Mouse (Mus musculus) lung, postnatal 14 days (tissue): ENCODE data around the gene Ccr7.

Source experiments
- DNase-seq: peaks from one replicate; pipeline ENCODE4 v3.0.0; 2021

The Ccr7 gene

DNA sequence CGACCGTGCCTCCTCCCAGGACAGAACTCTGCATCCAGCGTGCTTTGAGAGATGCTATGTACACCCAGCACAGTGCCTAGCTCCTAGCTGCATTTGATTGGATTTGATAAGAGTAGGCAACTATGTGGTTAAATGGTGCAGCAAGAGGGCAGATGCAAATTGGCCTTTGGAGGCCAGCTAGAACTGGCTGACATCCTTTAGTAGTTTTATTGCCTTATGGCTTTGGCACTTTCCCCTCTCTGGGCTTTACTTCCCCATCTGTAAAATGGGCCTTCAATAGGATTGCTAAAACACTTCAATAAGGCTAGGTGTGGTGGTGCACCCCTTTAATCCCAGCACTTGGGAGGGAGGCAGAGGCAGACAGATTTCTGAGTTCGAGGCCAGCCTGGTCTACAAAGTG lies 17.9 kb downstream of the Ccr7 start:
- DNase-seq = no peak

GRCm38 (mm10) chr11:99136361-99136760 lies 18.5 kb downstream of the Ccr7 start:
- DNase-seq = no peak

DNA sequence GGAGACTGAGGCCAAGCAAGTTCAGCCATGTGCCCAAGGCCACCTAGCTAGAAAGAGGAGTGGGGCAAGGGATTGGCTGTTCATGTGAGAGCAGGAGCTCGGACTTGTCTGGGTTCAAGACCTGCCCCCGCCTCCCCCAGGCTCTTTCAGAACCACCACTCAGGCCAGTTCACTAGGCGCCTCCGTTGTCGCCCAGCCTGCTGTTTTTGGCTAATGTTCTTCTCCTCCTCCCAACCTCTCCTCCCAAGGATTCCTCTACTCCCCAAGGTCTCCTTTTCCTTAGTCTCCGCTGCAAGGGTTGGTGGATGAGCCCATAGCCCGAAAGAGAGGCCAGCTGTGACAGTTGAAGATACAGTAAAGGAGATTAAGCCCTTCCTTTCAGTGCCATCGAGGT lies 19.8 kb downstream of the Ccr7 start:
- DNase-seq = no peak

DNA sequence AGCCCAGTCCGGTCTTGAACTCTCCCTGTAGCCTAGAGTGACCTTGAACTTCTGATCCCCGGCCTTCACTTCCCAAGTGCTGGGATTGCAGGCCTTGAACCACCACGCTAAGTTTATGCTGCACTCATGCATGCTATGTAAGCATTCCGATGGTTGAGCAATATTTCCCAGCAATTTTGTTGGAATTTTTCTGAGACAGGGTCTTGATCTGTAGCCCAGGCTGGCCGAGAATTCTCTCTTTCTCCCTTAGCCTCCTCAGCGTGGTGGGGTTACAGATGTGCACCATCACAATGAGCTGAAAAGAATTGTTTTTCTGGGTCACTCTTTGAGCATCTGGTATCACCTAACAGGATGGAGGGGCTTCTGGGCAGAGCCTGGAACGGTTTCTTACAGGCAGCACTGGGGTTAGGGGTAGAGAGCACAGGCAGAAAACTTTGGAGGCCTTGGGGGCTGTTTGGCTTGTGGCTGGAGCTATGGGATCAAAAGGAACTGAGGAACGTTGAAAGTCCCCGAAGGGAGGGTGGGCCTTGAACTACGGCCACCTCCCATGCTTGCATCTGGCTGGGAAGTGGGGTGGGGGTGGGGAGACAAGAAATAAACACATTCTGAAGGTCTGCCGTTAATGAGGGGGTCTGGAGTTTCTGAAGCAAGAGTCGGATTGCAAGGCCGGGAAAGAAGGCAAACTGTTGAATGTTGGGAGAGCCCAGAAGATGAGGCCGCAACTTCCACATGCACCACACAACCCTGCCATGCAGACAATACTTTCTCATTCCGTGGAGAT lies 20.4 kb downstream of the Ccr7 start:
- no peak for DNase-seq

DNA sequence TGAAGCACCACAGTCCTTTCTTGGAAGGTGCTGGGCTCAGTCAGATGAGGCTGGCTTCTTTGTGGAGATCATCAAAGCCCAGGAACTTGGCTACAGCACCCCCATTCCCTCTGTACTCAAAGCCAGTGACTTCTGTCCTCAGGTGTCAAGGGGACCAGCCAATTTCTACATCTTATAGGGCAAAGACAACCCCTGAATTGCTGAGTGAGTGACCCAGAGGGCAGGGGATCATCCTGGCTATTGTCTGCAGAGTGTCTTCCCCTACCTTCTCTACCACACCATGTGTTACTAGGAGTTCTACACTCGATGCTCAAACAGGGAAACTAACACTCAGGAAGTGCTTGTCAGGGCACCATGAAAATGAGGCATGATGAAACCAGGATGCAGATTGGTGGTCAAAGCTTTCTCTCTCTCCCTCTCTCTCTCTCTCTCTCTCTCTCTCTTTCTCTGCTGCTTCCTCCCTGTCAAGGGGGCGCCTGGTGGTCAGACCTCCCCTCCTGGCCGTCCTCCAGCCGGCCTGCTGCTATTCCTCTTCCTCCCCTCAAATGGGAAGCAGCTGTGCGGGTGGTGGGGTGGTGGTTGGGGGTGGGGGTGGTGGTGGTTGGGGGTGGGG lies 21.5 kb downstream of the Ccr7 start:
- no peak for DNase-seq

DNA sequence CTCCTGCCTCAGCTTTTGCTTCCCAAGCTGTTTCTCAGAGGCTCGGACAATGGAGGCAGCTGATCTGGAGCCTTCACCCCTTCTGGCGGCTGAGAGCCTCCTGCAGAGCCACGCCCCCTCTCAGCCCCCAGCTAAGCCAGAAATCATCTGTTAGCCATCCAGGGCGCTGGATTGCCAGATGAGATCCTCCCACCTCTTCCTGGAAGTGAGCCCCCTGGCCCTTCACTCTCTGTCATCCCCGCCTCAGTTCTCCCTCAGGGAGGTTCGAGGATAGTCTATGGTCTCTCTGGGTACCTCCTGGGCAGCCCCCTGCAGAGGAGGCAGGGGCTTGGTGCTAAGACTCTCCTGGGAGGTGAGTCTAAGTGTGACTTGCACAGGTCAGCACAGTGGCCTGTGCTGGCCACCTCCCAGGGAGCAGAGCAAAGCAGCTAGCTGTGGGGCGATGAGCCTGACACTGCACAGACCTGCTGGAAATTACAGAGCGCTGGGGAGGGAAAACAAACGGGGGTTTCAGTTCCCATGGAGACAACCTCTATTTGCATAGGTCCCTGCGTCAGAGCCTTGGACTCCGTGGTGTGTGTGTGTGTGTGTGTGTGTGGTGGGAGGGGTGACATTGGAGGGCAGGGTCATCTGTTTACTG lies 22.7 kb downstream of the Ccr7 start:
- DNase-seq = no peak

GRCm38 (mm10) chr11:99131463-99131840 lies 23.4 kb downstream of the Ccr7 start:
- DNase-seq = no peak

- no peak for DNase-seq
Observed at GRCm38 (mm10) chr11:99130736-99131462, 24.0 kb downstream of the Ccr7 start.

DNA sequence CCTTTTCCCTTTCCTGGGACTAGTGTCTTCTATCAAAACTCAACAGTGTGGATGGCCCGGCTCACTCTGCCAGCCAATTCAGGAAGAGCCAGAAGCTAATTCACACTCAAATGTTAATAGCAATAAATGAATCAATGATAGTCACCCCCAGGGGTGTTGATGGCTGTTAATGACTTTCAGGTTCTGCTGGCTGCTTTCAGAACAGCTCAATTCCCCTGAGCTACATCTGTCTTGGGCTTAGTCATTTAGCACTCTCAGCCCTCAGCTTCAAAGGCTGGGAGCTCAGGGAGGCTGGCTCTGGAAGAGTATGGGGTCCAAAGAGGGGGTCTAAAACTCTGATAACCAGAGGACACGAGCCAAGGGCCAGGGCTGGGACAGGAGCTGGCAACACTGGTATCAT lies 25.6 kb downstream of the Ccr7 start:
- DNase-seq = no peak

GRCm38 (mm10) chr11:99127785-99128682 lies 26.8 kb downstream of the Ccr7 start:
- DNase-seq = peak; percentile 59

DNA sequence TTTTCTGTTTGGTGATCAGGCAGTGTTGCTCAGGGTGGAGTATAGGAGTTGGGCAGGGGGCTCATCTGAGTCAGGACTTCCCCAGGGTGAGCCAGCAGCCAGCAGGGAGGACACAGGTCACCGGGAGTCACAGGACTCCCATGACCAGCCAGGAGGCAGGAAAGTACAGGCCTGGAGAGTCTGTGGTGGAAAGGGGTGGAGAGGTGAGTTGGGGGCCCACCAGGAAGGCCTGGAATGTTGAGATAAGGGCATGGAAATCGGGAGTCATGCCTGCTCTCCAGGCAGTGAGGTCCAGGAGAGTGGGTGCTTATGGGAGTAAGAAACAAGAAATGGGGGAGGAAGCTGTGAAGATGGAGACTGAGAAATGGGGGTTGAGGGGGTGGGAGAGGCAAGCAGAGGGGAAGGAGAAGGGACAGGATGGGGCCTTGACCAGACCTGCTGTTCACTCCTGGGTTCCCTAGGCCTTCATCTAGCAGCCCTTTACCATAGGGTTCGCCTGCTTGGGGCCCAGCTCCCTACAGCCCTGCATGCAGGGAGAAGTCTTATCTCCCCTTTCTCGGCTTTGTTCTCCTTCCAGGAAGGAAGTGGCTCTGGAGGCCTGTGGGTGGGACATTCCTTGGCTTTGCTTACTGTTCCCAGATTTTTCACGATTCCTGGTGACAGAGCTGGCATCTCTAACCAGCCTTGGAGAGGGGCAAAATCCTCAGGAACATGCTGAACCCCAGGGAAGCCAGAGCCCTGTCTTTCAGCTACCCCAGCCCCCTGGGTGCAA lies 28.2 kb downstream of the Ccr7 start:
- peak; percentile 57 for DNase-seq

- no peak for DNase-seq
Observed at GRCm38 (mm10) chr11:99124635-99125029, 30.2 kb downstream of the Ccr7 start.

DNA sequence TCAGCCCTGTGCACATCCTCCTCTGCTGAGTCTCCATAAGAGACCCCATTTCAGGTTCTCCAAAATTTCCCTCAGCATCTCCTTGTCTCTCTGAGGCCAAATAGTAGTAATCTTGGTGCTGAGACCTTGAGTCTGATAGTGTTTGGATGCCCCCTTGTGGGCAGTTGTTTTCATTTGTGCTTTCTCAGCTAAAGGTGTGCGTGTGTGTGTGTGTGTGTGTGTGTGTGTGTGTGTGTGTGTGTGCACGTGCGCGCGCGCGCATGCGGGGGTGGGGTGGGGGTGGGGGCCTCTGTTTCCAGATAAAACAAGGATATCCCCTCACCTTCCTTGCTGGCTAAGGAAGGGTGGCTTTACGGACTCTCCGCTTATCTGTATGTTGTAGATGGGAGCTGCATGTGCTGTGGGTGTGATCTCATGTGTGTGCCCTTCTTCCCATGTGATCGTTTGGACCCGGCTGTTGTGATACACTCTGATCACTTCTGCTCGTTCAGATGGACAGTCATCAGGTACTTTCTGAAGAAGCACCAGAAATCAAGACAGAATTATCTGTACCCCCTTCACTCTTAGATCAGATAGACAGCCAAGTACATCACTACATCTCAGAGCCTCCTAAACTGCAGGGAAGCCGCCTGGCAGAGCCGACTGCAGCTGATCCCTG lies 30.8 kb downstream of the Ccr7 start:
- peak; percentile 77 for DNase-seq

GRCm38 (mm10) chr11:99122703-99123102 lies 32.2 kb downstream of the Ccr7 start:
- no peak for DNase-seq

DNA sequence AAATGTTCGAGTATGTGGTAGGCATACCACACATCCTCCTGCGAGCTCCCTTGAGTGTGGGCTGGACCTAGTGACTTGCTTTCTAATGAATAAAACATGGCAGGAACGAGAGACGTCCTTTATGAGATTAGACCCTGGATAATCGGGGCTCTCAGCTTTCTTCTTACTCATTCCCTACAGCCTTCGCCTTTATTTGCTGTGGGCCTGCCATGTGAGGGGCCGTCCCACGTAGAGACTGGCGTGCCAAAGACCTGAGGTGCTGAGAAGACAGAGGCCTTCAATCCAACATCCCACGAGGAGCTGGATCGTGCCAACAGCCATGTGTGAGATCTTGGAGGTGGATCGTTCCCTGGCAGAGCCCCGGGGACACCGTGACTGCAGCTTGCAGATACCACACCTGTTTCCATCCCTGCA lies 33.7 kb downstream of the Ccr7 start:
- no peak for DNase-seq

DNA sequence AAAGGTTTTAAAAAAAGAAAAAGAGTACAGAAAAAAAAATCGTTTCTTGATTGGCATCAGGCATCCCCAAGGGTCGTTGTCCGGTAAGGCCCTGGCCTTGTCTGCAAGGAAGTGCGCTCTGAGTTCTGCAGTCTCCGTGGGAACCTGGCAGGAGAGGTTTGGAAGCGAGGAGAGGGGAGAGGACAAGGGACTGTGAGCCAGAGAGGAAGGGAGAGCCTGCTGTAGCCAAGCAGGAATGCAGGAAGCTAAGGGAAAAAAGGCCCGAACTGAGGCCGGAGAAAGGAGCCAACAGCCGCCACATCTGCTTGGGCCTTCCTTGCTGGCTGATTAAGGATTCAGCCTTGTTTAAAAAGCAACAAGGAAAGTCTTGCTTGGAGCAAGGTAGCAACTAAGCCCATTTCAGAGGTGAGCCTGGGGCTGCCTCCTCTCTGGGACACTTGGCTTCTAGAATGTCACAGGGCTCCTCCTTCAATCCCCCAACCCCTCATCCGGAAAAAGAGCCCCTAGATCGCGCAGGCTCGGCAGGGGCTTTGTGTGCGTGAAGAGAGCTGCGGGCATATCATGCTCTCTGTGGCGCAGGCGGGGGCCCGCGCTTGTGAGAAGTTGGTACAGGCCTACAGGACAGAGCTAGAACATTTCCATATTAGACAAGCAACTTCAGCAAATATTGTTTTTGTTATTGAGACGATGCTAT lies 34.2 kb downstream of the Ccr7 start:
- peak; percentile 41 for DNase-seq

GRCm38 (mm10) chr11:99118963-99119362 lies 35.9 kb downstream of the Ccr7 start:
- DNase-seq = no peak

DNA sequence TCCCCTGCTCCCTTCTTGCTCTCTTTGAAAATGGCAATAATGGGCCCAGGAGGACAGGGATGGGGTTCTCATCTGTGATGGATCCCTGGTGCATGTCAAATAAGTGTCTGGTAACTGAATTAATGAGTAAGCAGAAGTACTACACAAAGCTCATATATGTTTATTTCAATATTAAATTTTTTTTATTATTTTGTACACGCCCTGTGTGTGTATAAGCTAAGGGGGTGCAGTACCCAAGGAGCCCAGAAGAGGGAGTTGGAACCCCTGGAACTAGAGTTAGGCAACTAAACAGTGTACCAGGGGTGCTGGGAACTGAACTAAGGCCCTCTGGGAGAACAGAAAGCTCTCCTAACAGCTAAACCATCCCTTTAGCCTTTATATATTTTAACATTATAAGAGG lies 36.5 kb downstream of the Ccr7 start:
- no peak for DNase-seq

DNA sequence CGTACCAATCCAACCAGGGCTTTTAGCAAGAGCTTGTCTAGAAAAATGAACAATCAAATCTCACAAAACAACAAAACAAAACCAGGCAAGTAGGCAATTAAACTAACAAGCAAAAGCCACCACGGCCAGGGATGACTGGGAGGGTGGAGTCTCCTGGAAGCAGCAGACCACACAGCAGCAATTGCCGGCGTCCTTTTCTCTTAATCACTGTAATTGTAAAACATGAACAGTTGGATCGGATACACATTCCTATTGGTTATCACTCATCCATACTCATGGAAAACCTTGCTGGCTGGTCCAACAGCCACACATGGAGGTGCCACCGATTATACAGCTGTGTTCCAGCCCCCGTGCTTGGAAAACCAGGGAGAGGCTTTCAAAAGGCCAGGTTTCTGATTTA lies 37.0 kb downstream of the Ccr7 start:
- DNase-seq = no peak

GRCm38 (mm10) chr11:99115940-99116339 lies 38.9 kb downstream of the Ccr7 start:
- DNase-seq = no peak

DNA sequence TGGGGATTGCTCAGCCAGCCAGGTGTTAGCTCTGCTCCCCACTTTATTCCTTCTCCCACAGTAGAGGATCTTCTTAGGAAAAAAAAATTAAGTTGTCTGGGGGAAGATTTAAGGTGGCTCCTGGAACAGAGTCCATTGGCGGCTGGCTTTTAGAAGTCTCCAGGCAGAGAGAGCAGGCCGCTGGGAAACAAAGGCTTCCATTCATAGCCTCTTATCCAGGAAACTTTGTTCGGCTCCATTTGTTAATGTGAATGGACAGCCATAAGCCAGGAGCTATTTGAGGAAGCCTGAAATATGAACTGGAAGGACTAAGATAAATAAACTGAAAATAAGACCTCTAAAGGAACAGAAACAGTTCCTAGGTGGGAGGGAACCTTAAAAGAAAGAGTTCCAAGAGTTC lies 41.8 kb downstream of the Ccr7 start:
- no peak for DNase-seq
